8 mouse cellular contexts compared by ENCODE assay signal in the genomic region with DNA sequence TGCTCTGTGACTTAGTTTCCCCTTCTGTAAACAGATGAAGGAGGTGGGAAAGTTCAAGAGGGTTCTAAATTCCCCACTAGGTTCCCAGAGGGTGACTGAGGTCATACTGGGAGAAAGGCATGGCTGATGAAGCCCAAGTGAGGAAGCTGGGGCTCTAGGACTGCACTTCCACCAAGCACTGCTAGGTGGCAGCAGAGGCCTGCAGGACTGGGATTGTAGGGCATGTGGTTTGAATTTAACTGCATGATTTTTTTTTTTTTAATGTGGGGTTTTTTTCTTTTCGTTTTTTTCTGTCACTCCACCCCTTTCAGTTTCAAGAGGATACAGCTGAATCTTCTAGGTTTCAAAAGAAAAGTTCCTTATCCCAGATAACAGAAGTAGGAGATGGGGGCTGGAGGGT. TPM values are rescaled to one million over a fixed set of nuclear protein-coding genes. Genes with fewer than 3 reads are reported as not detected.
DNase-seq lines count a peak whose midpoint lies in the region; ATAC-seq and TF ChIP-seq lines count a peak whose summit lies in the region.

No protein-coding gene starts in this region.

- peak; percentile 86 for DNase-seq in midbrain, embryonic 14.5 days
- peak; percentile 83 to 88 for DNase-seq in cerebellum, postnatal 25 days
- peak; percentile 84 to 86 for DNase-seq in frontal cortex, postnatal 25 days (ENCODE audit: low spot score in 2 of 2)
- peak; percentile 80 for DNase-seq in hindlimb bud, embryonic 11.5 days (ENCODE audit: extremely low spot score, low read depth, low spot score)
- peak; percentile 83 to 86 for DNase-seq in left cerebral cortex, adult 18-20 months (ENCODE audit: low spot score in 2 of 2)
- peak; percentile 72 for DNase-seq in midbrain, postnatal 0 days (ENCODE audit: low spot score)
- DNase-seq in spleen, postnatal 4 days (ENCODE audit: low spot score in 2 of 2): peak; percentile 70 to 89

- no peak overlapping the region for H3K27ac ChIP-seq in midbrain, embryonic 14.5 days (replicated peaks; ENCODE audit: low read depth, low read length)
- H3K27ac ChIP-seq in midbrain, embryonic 16.5 days (ENCODE audit: low read length): no peak overlapping the region
- H3K27ac ChIP-seq in midbrain, postnatal 0 days (ENCODE audit: low read depth, low read length): no peak overlapping the region

- H3K9me3 ChIP-seq in midbrain, embryonic 14.5 days (ENCODE audit: control insufficient read depth, low read length): no peaks in the 10 kb centered on the region
- H3K9me3 ChIP-seq in midbrain, embryonic 16.5 days (replicated peaks; ENCODE audit: control insufficient read depth, low read length, poor library complexity, severe bottlenecking): no peaks in the 10 kb centered on the region
- H3K9me3 ChIP-seq in midbrain, postnatal 0 days (ENCODE audit: low read length): no peaks in the 10 kb centered on the region

- H3K4me2 ChIP-seq in midbrain, embryonic 14.5 days (ENCODE audit: low read length): no peak overlapping the region
- H3K4me2 ChIP-seq in midbrain, embryonic 16.5 days (ENCODE audit: low read length): no peak overlapping the region
- no peak overlapping the region for H3K4me2 ChIP-seq in midbrain, postnatal 0 days (ENCODE audit: low read depth, low read length, poor library complexity, severe bottlenecking)

- H3K4me1 ChIP-seq in midbrain, embryonic 14.5 days (ENCODE audit: control insufficient read depth, insufficient read depth, low read length): peaks cover 12% of the 10 kb centered on the region
- peaks cover 7% of the 10 kb centered on the region for H3K4me1 ChIP-seq in midbrain, embryonic 16.5 days (ENCODE audit: control insufficient read depth, insufficient read depth, low read length)
- no peaks in the 10 kb centered on the region for H3K4me1 ChIP-seq in midbrain, postnatal 0 days (ENCODE audit: insufficient read depth, low read length)

- no peak overlapping the region for H3K9ac ChIP-seq in midbrain, embryonic 14.5 days (replicated peaks; ENCODE audit: low read length)
- H3K9ac ChIP-seq in midbrain, embryonic 16.5 days (ENCODE audit: low read depth, low read length): no peak overlapping the region
- H3K9ac ChIP-seq in midbrain, postnatal 0 days (replicated peaks; ENCODE audit: low read length, poor library complexity, severe bottlenecking): 0 out of 2 replicates have a peak overlapping the region, but pooled peaks have one; percentile 24

- WGBS in midbrain, embryonic 14.5 days: 0% methylated on average over 1 of the region's 1 CpGs
- 0% methylated on average over 1 of the region's 1 CpGs for WGBS in midbrain, embryonic 16.5 days
- 0% methylated on average over 1 of the region's 1 CpGs for WGBS in midbrain, postnatal 0 days

- no peaks in the 10 kb centered on the region for H3K36me3 ChIP-seq in midbrain, embryonic 14.5 days (ENCODE audit: control insufficient read depth, insufficient read depth, low read length)
- no peaks in the 10 kb centered on the region for H3K36me3 ChIP-seq in midbrain, embryonic 16.5 days (ENCODE audit: control insufficient read depth, insufficient read depth, low read length)
- no peaks in the 10 kb centered on the region for H3K36me3 ChIP-seq in midbrain, postnatal 0 days (ENCODE audit: insufficient read depth, low read length)

- H3K27me3 ChIP-seq in midbrain, embryonic 14.5 days (ENCODE audit: control insufficient read depth, insufficient read depth, low read length): no peaks in the 10 kb centered on the region
- H3K27me3 ChIP-seq in midbrain, embryonic 16.5 days (ENCODE audit: control insufficient read depth, insufficient read depth, low read depth, low read length): no peaks in the 10 kb centered on the region
- no peaks in the 10 kb centered on the region for H3K27me3 ChIP-seq in midbrain, postnatal 0 days (ENCODE audit: insufficient read depth, low read length)

- ATAC-seq in midbrain, embryonic 14.5 days (ENCODE audit: low FRiP score, low TSS enrichment): no peak
- ATAC-seq in midbrain, embryonic 16.5 days: no peak
- ATAC-seq in midbrain, postnatal 0 days (ENCODE audit: low FRiP score): no peak

- TF ChIP-seq CTCF in midbrain, postnatal 0 days (IDR thresholded peaks at IDR 0.05): peak; percentile 96

- no peak overlapping the region for H3K4me3 ChIP-seq in midbrain, embryonic 14.5 days (replicated peaks; ENCODE audit: low read depth, low read length)
- H3K4me3 ChIP-seq in midbrain, embryonic 16.5 days (ENCODE audit: low read depth, low read length): no peak overlapping the region
- H3K4me3 ChIP-seq in midbrain, postnatal 0 days (ENCODE audit: low read depth, low read length): no peak overlapping the region

RNA-seq across cellular contexts. Expression of a gene that starts 24.7 kb away (rescaled TPM):
- polyA plus RNA-seq in midbrain, embryonic 14.5 days (2014; fragmentation: Nextera tagmentation; extraction: Ambion mirVana): 12.1 and 13.2 TPM in 2 replicates
- polyA plus RNA-seq in midbrain, embryonic 16.5 days (2015; fragmentation: Nextera tagmentation; extraction: Ambion mirVana): 13.8 and 17.6 TPM in 2 replicates
- total RNA-seq in left cerebral cortex, adult 18-20 months (2021): 100 to 1,000 TPM; 136 to 141 TPM
- total RNA-seq in midbrain, postnatal 0 days (2014; rRNA removed): 77.6 and 89.1 TPM in 2 replicates
- polyA plus RNA-seq in midbrain, postnatal 0 days (2015; fragmentation: Nextera tagmentation; extraction: Ambion mirVana): 16.3 and 16.7 TPM in 2 replicates

RNA-seq across cellular contexts. Expression of a gene that starts 44.0 kb away (rescaled TPM):
- 3.9 and 4.5 TPM in 2 replicates for polyA plus RNA-seq in midbrain, embryonic 14.5 days (2014; fragmentation: Nextera tagmentation; extraction: Ambion mirVana)
- 5.0 and 5.4 TPM in 2 replicates for polyA plus RNA-seq in midbrain, embryonic 16.5 days (2015; fragmentation: Nextera tagmentation; extraction: Ambion mirVana)
- total RNA-seq in left cerebral cortex, adult 18-20 months (2021): 10 to 100 TPM; 13.2 to 21.8 TPM
- total RNA-seq in midbrain, postnatal 0 days (2014; rRNA removed): 7.8 and 9.0 TPM in 2 replicates
- polyA plus RNA-seq in midbrain, postnatal 0 days (2015; fragmentation: Nextera tagmentation; extraction: Ambion mirVana): 5.1 and 5.3 TPM in 2 replicates
